Mouse (Mus musculus) G1E (cell line): ENCODE data around the gene Sult6b1. TPM values are rescaled to one million over a fixed set of nuclear protein-coding genes. Genes with fewer than 3 reads are reported as not detected.

Experiments used
- ATAC-seq: 2 replicates; pipeline ENCODE4 v1.8.0; 2016; ENCODE audit warnings: mild to moderate bottlenecking; ENCODE audit not compliant: insufficient number of reproducible peaks, poor library complexity, low FRiP score, severe bottlenecking; ENCODE audit errors: extremely low read depth
- DNase-seq: peaks from one replicate; pipeline ENCODE4 v3.0.0; 2012; ENCODE audit warnings: low spot score
- H3K27me3 ChIP-seq: 2 replicates; pipeline ENCODE4 v1.6.1; 2012; ENCODE audit warnings: mild to moderate bottlenecking, low read length, inconsistent platforms; ENCODE audit not compliant: insufficient read depth
- H3K36me3 ChIP-seq: replicated peaks from 2 replicates; pipeline ENCODE3; 2012; ENCODE audit warnings: mild to moderate bottlenecking, inconsistent platforms
- H3K4me1 ChIP-seq: 2 replicates; pipeline ENCODE4 v1.6.1; 2012; ENCODE audit warnings: low read depth, low read length, inconsistent platforms, mixed read lengths; ENCODE audit not compliant: insufficient read depth
- H3K4me3 ChIP-seq: 2 replicates; pipeline ENCODE4 v1.5.1; 2012; ENCODE audit warnings: low read depth, mild to moderate bottlenecking, inconsistent platforms, low read length, moderate library complexity, mixed read lengths
- H3K9me3 ChIP-seq: replicated peaks from 2 replicates; pipeline ENCODE4 v1.6.1; 2012; ENCODE audit warnings: inconsistent platforms
- CTCF ChIP-seq: IDR thresholded peaks from 2 replicates; pipeline ENCODE4 v1.5.1; 2012; ENCODE audit warnings: low read depth, low read length, inconsistent platforms, mixed read lengths
- GATA1 ChIP-seq: IDR thresholded peaks from 2 replicates; pipeline ENCODE4 v1.6.1; 2012; ENCODE audit warnings: borderline replicate concordance, low read length, inconsistent platforms, mixed read lengths
- GATA2 ChIP-seq: IDR thresholded peaks from 2 replicates; pipeline ENCODE4 v1.6.1; 2012; ENCODE audit warnings: low read depth, low read length, inconsistent platforms, borderline replicate concordance
- POLR2AphosphoS5 ChIP-seq: IDR thresholded peaks from 2 replicates; pipeline ENCODE4 v1.6.1; 2012; ENCODE audit warnings: low read depth, low read length, inconsistent platforms; ENCODE audit not compliant: insufficient replicate concordance
- TAL1 ChIP-seq: conservative IDR thresholded peaks from 2 replicates; pipeline ENCODE4 v1.6.1; 2012; ENCODE audit warnings: low read depth, low read length, inconsistent platforms, mixed read lengths
- polyA plus RNA-seq: library from polyadenylated mRNA; stranded (reverse); fragments of >175 nt; gene quantifications from 2 replicates; pipeline ENCODE4 v1.2.3, GENCODE M21; 2012
- total RNA-seq, 2 experiments: library from RNA; stranded (forward) in 1 of 2; stranded (reverse) in 1 of 2; fragments of 200-1000 nt in 1 of 2; fragments of >200 nt in 1 of 2; fragmentation: Nextera tagmentation in 1 of 2; gene quantifications; 2 replicates each; pipeline ENCODE4 v1.2.3; 2014 to 2017

Sult6b1 gene
- total and polyA plus RNA-seq, 3 experiments = 0.33 TPM; not detected in 2

DNA sequence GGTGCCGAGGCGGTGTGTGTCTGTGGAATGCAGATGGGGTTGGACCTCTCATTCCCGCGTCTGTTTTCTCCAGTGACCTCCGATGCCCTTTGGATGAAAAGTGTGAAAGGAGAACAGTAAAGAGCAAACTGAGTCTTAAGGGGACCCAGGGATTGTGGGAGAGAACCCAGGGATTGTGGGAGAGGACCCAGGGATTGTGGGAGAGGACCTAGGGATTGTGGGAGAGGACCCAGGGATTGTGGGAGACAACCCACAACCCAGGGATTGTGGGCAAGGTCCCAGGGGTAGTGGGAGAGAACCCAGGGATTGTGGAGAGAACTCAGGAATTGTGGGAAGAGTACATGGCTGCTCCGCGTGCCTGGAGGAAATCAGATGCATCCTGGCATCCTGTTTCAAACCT lies 11.8 kb downstream of the Sult6b1 start:
- DNase-seq (no peak), ATAC-seq (no peak)
- Histone ChIP-seq H3K4me1 (no peaks in the 10 kb centered on the region), H3K9me3 (no peaks in the 10 kb centered on the region), H3K27me3 (peaks cover 14% of the 10 kb centered on the region; the same call in 1 of the 2 replicates), H3K36me3 (no peaks in the 10 kb centered on the region), H3K4me3 (no peak overlapping the region)
- TF ChIP-seq CTCF = no peak
- TF ChIP-seq GATA1 = no peak
- TF ChIP-seq TAL1 = no peak
- TF ChIP-seq POLR2AphosphoS5 = no peak
- TF ChIP-seq GATA2 = no peak

DNA sequence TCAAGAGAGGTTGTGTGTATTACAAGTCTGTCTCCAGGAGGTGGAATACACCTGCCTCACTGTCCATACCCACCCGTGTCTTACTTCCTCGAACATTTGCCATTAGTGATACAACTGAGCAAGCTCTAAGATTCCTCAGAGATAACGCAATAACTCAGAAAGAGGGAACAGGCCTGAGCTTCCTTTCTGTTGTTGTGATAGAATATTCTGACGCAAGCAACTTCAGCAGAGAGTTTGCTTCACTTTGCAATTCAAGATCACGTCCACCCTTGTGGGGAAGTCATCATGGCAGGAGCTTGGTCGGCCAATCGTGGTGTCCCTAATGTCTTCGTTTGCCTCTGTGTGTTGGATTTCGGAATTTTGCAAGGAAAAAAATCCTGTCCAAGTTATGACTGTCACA lies 15.8 kb downstream of the Sult6b1 start:
- Histone ChIP-seq H3K4me3 (no peak overlapping the region), H3K4me1 (no peaks in the 10 kb centered on the region), H3K36me3 (no peaks in the 10 kb centered on the region), H3K27me3 (peaks cover 12% of the 10 kb centered on the region; the same call in 1 of the 2 replicates), H3K9me3 (no peaks in the 10 kb centered on the region)
- TF ChIP-seq CTCF (no peak), GATA2 (no peak), POLR2AphosphoS5 (no peak), GATA1 (no peak), TAL1 (no peak)
- DNase-seq (no peak), ATAC-seq (no peak)

DNA sequence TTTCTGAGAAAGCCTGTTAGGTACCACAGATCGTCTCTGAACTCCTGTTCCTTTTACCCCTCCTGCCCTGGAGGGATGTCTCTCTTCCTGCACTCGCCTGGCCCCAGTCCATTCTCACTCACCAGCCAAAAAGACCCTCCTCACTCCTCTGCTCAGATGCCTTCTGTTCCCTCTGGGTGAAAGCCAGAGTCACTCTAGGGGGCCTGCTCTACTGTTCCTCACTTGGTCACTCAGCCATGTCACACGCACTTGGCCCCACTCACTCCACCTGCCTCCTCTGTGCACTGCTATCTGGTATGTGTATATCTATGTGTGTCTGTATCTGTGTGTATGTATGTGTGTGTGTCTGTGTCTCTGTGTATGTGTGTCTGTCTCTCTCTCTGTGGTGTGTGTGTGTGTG lies 17.6 kb downstream of the Sult6b1 start:
- Histone ChIP-seq H3K9me3 (0 out of 2 replicates have a peak, but pooled peaks cover 2% of the 10 kb centered on the region), H3K4me3 (no peak overlapping the region), H3K27me3 (peaks cover 7% of the 10 kb centered on the region; the same call in 1 of the 2 replicates), H3K4me1 (no peaks in the 10 kb centered on the region), H3K36me3 (no peaks in the 10 kb centered on the region)
- TF ChIP-seq POLR2AphosphoS5 = no peak
- TF ChIP-seq CTCF = no peak
- TF ChIP-seq GATA1 = no peak
- TF ChIP-seq TAL1 = no peak
- no peak for TF ChIP-seq GATA2
- ATAC-seq = no peak
- no peak for DNase-seq

DNA sequence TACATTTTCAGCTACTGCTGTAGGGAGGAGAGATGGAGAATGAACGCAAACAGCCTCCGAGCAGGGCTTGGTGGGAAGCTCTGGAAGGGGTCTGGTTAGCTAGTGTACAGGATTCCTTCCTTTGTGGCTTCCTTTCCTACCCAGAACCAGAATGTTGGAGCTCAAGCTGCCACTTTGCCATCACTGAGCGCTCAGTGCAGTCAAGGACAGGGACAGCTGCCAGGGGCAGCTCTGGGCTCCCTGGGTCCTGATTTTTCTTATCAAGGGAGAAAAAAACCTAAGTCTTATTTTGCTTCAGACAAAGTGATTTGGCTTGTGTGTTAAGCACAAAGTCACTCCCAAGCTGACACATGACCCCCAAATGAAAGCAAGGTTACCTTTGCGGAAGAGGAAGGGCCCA lies 18.2 kb downstream of the Sult6b1 start:
- Histone ChIP-seq H3K4me3 (no peak overlapping the region), H3K27me3 (peaks cover 7% of the 10 kb centered on the region; the same call in 1 of the 2 replicates), H3K9me3 (0 out of 2 replicates have a peak, but pooled peaks cover 2% of the 10 kb centered on the region), H3K36me3 (no peaks in the 10 kb centered on the region), H3K4me1 (no peaks in the 10 kb centered on the region)
- DNase-seq = no peak
- TF ChIP-seq GATA2 (no peak), GATA1 (no peak), POLR2AphosphoS5 (no peak), CTCF (no peak), TAL1 (no peak)
- ATAC-seq = no peak

DNA sequence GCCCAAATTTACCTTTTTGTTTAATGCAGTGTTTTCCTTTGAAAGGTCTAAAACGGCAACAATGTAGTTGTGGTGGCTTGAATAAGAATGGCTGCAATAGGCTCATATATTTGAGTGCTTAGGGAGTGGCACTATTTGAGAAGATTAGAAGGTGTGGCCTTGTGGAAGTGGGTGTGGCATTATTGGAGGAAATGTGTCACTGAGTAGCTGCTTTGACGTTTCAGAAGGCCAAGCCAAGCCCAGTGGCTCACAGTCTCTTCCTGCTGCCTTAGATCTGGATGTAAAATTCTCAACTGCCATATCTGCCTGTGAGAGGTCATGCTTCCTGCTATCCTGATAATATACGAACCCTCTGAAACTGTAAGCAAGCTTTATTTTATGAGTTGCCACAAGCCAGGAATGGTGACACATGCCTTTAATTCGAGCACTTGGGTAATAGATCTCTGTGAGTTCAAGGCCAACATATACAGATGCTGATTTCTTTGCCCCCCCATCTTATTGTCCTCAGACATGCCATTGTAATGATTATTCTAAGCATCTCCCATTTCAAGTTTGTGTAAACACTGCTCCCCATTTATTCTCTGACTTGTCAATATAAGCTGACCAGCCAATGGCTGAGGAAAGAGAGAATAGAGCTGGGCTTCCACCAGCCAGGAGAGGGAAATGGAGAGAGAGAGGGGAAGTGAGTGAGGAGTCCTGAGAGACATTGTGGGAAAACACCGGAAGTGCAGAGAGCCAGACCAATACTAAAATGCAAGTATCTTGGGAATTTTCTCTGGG lies 21.3 kb downstream of the Sult6b1 start:
- Histone ChIP-seq H3K4me3 (no peak overlapping the region), H3K9me3 (0 out of 2 replicates have a peak, but pooled peaks cover 2% of the 10 kb centered on the region), H3K36me3 (peaks cover 10% of the 10 kb centered on the region), H3K4me1 (peaks cover 13% of the 10 kb centered on the region), H3K27me3 (peaks cover 5% of the 10 kb centered on the region; the same call in 1 of the 2 replicates)
- no peak for DNase-seq
- TF ChIP-seq POLR2AphosphoS5 (no peak), CTCF (no peak), TAL1 (no peak), GATA2 (no peak), GATA1 (no peak)
- ATAC-seq = no peak

DNA sequence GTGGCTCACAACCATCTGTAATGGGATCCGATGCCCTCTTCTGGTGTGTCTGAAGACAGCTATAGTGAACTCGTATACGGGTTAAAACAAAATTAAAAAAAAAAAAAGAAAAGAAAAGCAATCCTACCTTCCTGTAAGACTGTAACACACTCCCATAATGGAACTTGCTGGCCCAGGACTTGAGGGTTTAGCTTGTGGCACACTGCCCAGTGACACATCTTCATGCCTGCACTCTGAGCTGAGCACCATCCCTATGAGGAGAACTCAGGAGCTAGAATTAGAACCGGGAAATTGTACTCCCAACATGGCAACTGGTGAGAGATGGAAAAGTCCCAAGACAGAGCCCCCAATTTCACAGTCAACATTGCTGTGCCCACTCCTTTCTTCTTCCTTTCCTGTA lies 23.5 kb downstream of the Sult6b1 start:
- H3K4me3 ChIP-seq = no peak overlapping the region
- H3K9me3 ChIP-seq = 0 out of 2 replicates have a peak, but pooled peaks cover 2% of the 10 kb centered on the region
- H3K27me3 ChIP-seq = no peaks in the 10 kb centered on the region

More for the DNA sequence above, 23.5 kb downstream of the Sult6b1 start:
- Histone ChIP-seq H3K4me1 (peaks cover 17% of the 10 kb centered on the region), H3K36me3 (peaks cover 25% of the 10 kb centered on the region)
- DNase-seq = no peak
- no peak for ATAC-seq
- TF ChIP-seq CTCF = no peak
